Mouse (Mus musculus) spleen, postnatal 14 days (tissue): ENCODE data around the gene Ciao2a.
A peak's percentile ranks its signal among the peaks of the same experiment; 100 is the strongest.

ENCODE experiments used
- DNase-seq, 2 experiments: peaks; one replicate each; pipeline ENCODE4 v3.0.0; 2021 to 2022; ENCODE audit warnings: low spot score in 2 of 2

The Ciao2a gene

DNA sequence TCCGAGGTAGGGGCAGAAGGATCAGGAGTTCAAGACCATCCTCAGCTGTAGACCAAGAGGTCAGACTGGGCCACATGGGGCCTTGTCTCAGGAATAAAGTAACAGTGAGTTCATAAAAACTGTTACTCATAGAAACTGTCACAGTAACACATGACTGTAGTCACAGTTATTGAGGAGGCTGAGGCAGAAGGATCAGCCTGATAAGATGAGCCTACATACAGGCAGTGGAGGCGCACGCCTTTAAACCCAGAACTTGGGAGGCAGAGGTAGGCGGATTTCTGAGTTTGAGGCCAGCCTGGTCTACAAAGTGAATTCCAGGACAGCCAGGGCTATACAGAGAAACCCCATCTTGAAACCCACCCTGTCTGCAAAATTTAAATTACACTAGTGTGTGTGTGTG, 6.3 kb upstream of the Ciao2a start:
- no peak for DNase-seq

DNA sequence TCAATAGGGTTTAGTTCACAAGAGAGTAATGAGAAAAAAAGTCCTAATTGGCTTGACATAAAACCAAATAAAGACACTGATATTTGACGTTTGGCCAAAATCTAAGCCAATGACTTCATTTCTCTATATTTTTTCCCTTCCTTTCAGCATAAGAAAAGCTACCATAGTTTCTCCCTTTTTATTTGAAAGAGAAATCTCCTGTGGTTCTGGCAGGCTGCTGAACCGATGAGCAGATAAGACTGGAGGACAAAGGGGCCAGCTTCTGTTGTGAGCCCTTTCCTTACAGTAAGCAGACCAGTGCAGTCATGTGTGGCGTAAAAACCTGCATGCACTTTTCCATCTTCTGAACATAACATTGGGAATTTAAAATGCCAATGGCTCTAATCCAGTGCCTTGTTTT, 5.5 kb upstream of the Ciao2a start:
- DNase-seq: no peak

DNA sequence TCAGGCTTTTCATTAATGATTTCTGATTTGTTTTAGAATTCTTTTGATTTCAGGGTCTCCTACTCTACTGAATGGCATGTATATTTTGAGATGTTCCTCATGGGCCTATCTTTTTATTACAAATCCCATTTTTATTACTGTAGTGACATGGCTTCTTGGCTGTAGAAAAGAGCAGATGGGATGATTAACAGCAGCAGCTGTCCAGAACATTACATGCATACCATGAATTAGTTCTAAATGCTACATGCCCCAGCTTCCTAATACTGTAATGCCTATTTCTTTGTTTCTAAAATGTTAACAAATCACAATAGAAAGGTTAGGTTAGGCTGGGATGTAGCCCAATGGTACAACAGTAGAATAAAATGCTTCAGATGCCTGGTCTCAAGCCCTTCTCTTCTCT, 5.0 kb upstream of the Ciao2a start:
- DNase-seq: no peak

DNA sequence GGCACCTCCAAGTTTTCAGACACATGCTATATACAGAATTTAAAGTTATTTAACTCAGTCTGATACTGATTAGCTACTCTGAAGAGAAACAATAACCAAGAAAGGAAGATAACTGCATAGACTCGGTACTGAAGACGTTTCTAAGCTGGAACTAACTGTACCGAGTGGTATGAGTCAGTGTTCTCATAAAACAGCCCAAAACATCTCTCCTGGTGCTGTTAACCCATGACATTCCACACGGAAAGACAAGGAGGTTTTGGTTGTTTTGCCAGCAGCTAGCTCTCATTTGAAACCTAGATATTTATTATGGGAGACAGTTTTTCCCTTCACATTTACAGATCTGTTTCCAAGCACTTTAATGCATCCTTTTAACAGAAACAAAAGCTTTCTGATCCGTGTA, 2.8 kb upstream of the Ciao2a start:
- no peak for DNase-seq

DNA sequence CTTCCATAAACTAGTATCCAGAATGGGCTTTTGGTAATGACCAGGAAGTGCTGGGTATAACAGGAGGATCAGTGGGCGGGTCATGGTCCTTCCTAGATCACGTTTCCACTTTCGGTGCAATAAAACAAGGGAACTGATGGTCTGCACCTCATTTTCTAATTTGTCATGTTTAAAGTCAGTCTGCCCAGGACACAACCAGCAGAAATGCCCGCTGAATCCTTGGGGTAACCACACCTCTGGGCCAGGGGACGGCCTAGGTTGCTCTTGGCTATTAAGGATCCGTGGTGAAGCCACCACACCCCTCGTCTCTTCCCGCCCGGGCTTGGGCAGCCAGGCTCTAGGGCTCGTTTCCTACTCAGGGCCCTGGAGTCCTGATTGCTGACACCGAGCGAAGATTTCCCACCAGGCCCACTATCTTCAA, 2.3 kb upstream of the Ciao2a start:
- DNase-seq: peak in 1 of 2 experiments; percentile 19

DNA sequence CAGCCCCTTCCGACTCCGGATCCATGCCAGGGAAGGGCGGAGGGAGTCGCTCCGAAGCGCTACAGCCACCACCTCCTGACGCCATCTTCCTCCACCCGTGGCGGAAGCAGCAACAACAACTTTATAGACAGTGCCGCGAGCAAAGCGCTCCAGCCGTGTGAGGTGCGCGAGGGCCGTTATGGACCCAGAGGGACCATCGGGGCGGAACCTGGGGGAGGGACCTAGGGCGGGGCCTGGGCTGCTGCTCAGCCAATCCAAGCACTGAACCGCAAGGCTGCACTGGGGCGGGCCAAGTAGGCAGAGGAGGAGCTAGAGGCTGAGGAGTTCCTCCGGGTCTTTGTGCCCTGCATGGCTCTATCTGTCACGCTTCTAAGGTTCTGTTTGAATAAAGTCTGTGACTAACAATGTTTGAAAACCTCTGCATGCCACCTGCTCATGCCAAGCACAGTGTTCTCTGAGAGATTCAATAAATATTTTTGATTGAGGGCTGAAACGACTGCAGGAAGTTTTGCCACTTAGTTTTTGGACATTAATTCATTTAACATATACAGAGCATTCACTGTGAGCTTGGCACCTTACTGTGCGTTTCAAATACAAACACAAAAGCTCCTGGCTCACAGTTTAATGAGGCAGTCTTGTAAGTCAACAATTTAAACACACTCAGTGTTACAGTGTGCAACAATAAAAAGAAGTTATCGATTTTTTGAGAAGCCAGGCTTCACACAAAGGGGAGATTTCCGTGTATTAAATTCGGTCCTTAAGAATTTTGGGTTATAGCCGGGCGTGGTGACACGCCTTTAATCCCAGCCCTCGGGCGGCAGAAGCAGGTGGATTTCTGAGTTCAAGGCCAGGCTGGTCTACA, 1.5 kb upstream of the Ciao2a start:
- peak; percentile 96 to 98 for DNase-seq

DNA sequence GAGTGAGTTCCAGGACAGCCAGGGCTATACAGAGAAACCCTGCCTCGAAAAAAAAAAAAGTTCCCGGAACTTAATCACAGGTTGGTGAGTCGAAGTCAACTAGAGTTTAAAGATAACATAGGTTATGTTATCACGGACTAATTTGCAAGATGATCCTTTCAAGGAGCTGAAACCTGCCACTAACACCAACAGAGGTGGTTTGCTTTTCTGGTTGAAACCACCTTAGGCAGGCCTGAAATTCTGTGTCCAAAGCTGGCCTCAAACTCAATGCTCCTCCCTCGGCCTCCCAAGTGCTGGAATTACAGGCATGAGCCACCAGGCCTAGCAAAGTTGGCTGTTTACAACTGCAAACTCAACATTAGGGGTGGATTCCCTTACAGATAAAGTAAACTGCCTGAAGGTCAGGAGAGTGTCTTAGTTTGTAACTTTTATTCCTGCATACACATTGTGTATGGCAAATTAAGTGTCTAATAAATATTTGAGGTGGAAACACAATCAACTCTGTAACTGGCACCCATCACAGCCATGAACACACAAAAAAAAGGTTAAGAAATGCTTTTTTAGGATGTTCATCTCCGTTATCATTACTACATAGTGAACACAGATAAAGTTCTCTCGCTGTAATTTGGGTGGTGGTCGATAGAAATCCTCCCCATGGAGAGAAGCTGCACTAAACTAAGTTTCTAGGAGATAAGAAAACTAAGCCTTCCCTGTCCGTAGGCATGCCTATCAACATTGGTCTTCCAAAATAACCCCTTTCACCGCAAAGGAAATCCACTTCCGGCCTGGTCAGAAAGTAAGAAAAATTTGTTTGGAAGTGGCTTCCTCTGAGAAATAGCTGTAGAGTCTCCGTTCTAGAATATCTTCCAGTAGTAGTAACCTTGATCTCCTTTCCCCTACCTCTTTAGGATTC, 612 bp upstream of the Ciao2a start:
- peak in 1 of 2 experiments; percentile 7 for DNase-seq

DNA sequence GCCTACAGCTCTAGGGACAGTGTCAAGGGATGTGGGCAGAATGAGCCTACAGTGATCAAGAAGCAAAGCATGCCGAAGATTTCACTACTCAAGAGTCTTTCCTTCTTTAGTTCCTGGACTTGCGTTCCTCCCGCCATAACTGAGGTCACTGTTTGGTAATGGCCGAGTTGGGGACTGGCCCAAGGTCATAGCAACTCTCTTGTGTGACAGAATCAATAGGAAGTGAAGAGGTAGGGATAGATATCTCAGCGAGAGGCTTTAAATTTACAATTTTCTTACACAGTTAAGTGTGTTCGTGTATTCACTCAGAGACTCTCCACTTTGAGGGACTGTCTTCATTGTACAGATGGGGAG, 759 bp downstream of the Ciao2a start:
- DNase-seq: no peak

DNA sequence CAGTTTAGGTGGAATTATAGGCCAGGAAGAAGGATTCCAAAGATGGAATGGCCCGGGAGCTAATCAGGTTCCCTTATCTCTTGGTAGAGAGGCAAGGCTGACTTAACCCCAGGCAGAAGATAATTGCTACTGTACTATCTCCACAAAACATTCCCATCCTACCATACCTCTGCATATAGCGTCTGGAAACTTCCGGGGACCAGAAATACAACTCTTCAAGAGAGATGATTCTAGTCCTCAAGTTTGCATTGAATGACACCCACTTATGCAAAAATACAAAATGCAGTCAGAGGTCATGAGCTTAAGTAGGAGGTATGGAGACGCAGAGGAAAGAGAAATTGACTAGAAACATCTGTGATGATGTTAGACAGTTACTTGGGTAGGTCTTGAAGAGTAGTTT, 1.5 kb downstream of the Ciao2a start:
- no peak for DNase-seq

DNA sequence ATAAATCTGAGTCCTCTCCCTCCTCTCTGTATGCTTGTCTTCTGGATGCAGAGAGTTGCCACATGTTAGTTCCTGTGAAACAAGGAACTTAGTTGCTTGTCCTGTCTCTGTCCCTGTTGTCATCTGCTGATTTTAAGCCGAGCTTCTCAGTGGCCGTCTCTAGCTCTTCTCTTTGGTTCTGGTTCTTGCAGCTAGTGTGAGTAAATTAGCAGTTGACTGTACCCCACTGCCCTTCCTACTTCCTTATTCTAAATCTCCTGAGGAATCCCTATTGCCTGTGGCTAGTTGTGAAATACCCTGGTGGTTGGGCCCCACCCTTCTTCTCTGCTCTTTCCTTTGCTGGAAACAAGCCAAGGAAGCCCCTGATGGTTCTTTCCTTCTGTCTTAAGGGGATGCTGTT, 5.1 kb downstream of the Ciao2a start:
- no peak for DNase-seq

DNA sequence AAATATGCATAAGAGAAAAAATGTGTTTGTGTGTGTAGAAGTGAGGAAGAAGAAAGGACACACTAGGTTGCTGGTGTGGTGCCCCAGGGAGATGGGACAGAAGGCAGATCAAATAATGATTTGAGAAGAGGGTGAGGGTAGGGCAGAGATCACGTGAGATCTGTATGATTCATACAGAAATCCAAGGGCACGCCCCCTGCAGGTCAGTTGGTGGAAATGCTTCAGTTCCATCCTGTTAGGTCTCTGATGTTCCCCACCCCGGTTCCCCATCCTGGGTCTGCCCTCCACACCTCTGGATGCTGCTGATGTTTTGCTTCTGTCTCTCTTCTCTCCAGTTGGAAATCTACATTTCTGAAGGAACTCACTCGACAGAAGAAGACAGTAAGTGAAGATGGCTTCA, 9.6 kb downstream of the Ciao2a start:
- no peak for DNase-seq

DNA sequence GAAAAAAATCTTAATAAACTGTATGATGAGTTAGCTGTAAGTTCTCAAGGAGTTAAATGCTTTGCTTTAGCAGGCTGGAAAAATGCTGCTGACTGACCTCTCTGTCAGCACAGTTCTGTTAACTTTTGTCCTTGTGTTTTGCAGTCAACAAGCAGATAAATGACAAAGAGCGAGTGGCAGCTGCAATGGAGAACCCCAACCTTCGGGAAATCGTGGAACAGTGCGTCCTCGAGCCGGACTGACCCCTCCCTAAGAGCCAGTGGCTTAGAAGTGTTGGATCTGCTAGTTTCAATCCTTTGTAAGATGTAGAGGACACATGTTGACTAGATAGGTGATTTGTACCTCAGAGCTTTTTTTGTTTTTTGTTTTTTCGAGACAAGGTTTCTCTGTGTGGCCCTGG, 11.8 kb downstream of the Ciao2a start:
- DNase-seq: no peak

DNA sequence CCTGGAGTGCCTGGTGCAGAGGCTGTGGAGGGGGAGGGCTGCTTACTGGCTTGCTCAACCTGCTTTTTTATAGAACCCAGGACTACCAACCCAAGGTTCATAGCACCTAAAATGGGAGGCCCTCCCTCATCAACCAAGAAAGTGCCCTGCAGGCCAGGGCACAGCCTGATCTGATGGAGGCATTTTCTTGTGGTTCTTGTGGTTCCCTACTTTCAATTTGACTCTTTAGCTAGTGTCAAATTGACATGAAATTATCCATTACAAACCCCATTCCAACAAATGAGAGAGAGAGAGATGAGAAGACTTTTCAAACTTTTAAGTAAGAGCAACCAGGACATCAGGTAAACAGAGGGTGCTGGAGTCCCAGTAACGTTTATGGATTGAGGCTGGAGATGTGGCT, 15.9 kb downstream of the Ciao2a start:
- no peak for DNase-seq

DNA sequence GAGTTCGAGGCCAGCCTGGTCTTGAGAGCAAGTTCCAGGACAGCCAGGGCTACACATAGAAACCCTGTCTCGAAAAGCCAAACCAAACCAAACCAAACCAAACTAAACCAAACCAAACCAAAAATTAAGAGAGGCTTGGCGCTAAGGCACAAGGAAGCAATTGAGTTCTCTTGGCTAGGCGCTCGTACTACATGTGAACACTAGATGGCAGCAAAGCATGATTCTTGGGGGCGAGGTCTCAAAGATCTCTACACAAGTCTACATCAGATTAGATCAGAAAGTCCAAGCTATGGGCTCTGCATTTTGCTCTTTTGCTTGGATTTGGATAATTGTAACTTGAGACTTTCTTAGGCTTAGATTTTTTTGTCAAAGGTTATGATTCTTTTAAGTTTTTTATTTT, 17.8 kb downstream of the Ciao2a start:
- DNase-seq: peak; percentile 35 to 71

DNA sequence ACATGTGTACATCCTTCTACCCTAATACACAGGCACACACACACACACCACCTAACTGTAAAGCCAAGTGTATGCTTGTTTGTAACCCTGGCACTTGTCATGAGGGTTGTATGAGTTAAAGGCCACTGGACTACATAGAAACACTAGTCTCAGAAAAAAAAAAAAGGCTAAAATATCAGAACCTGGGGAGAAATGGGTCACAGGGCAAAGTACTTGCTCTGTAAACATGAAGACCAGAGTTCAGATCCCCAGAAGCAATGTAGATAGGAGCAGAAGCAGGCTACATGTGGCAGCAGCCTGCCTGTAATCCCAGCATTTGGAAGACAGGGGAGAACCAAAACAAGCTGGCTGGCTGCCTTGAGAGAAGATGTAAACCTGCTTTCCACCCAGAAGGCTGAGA, 19.7 kb downstream of the Ciao2a start:
- no peak for DNase-seq

DNA sequence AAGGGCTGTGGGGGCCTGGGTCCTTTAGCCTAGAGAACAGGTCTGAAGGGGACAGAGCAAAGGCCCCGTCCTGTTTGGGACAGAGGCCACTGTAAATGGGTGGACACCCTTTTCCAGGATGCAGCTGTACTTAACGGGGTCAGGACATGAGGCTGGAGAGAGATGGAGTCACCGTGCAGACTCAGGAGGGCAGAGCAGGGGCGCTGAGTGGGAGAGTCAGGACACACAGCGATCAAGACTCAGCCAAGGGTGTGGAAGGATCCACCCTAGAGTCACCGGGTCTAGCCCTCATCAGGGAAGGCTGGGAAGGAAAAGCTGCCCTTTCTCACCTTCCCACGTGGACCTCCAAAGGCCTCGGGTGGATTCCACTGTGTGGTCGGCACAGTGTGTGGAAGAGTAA, 25.6 kb downstream of the Ciao2a start:
- no peak for DNase-seq

DNA sequence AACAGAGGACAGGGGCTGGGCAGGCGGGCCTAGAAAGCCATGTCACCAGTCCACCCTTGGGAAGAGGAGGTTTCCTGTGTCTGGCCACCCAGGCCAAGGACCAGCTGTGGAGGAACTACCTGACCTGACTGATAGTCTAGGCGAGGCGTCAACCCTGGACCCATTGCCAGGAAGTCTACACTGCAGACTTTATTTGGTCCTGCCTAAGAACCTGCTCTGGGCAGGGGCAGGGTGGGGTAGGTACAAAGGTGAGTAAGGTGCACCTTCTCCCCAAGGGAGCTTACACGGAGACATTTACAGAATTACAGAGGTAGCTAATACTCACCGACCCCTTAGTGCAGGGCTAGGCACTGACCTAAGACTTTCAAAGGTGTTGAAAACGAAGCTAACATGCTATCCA, 27.2 kb downstream of the Ciao2a start:
- DNase-seq: no peak

DNA sequence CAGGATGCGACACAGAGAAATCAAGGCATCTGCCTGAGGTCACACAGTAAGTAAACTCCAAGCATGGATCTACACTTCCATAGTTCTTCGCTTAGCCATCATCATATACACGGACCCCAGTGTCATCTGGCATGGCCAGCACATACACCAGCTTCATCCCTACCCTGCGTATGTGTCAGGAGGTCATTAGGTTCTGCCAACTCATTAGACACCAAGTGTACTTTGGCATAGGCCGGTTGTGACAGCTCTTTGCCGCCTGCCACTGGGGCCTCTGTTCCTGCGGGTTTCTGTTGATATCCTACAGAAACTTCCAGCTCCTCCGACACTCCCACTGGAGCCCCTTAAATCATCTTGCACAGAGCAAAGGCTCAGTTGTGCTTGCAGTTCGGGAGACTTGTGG, 27.6 kb downstream of the Ciao2a start:
- DNase-seq: no peak

DNA sequence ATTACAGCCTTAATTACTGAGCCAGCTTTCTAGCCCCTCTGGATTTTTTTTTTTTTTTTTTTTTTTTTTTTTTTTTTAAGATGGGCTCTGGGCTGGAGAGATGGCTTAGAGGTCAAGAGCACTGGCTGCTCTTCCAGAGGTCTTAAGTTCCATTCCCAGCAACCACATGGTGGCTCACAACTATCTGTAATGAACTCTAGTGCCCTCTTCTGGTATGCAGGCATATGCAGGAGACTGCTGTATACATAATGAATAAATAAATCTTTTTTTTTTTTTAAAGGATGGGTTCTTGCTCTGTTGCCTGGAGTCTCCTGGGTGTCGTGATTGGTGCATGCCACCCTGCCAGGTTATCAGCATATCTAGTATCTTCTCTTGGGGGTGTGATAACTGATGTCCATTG, 29.1 kb downstream of the Ciao2a start:
- DNase-seq: no peak

DNA sequence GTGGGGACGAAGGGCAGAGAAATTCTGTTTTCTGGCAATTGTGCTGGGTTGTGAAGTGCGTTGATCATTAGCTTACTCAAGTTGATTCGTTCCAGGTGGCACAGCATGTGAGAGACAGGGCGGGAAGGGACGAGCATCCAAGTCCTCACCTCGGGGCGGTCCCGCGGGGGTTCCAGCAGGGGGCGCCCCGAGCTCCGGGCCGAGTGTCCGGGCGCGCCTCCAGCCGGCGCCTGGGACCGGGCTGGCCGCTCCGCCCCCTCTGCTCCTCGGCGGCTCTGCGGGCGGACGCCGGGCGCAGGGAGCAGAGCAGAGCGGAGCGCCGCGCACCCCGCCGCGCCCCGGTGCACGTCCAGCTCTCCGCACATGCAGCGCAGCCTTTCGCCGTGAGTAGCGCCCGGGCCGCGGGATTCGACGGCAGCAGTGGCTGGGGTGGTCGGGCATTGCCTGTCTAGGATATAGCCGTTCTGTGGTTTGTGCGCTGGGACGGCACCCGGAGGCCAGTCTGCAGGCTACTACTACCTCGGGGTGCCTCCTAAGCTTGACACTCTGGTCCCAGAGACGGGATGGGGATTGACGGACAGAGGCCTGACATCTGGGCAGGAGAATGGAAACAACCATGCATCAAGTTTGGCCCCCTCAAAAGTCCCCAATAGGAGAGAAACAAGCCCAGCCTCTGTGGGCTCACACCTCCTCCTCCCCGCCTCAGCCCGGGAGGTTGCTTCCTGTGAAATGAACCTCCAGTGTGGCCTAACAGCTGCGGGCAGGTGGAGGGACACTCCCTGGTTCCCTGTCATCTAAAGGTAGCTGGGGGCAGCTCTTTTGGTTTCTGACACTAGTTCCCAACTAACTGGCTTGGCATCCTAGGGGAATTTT, 31.8 kb downstream of the Ciao2a start, which contains the start of gene Dapk2:
Dapk2 (plus strand) TSS at position 266 of the 873 bp plus-strand sequence.
- DNase-seq: peak; percentile 82 to 90

DNA sequence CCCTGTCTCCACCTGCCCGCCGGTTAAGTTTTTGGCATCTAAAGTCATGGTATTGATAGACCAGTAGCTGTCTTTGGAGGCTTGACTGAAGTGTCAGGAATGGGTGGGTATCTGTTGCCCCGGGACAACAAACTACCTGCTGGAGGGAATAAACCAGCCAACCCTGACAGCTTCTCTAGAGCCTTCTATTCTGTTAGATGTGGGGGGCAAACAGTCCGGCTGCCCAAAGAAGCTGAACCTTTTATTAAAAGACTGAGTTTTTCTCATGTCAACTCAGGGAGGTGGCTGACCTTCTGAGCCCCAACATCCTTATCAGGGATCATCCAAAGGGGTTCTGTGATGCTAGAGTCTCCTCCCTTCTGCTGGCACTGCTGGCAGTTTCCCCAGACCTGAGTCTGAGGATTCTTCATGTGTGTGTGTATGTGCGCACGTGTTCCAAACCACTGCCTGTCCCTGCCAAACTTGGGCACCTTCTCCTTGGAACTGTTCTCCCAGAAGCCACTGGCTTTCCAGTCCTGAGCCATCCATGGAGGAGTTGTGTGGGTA, 32.5 kb downstream of the Ciao2a start:
- peak in 1 of 2 experiments; percentile 40 for DNase-seq

DNA sequence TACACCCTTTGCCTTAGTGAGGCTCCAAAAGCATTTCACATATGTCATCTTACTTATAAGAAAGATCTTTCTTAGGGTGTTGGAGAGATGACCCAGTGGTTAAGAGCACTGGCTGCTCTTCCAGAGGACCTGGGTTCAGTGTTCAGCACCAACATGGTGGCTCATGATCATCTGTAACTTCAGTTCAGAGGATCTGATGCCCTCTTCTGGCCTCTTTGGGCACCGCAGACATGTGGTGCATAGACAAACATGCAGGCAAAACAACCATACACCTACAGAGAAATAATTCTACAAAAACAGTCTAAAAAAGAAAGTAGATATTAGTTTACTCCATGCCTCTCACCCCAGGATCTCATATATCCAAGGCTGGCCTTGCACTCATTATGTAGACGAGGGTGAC, 33.7 kb downstream of the Ciao2a start:
- DNase-seq: peak in 1 of 2 experiments; percentile 20
